Mouse (Mus musculus): ENCODE data around the gene Trpm6. TPM values are rescaled to one million over a fixed set of nuclear protein-coding genes. Genes with fewer than 3 reads are reported as not detected.
"Not testable (repeated sequence)": the region's sequence is repeated elsewhere in the genome, so short reads cannot be mapped to it uniquely, and the experiment has no call there.

The Trpm6 gene
- total and polyA plus RNA-seq, 2 experiments from 2014 or later = 0.26 to 0.31 TPM

GRCm38 (mm10) chr19:18713357-18713756, 36.4 kb upstream of the Trpm6 start:
- TF ChIP-seq CTCF (IDR thresholded peaks at IDR 0.05; ENCODE audit: low read depth) = peak; percentile 19
- H3K27ac ChIP-seq = peak overlapping the region; percentile 87; the same call in 1 of the 2 replicates
- DNase-seq (ENCODE audit: low spot score) = peak; percentile 51
- not testable (repeated sequence) for H3K27me3 ChIP-seq (ENCODE audit: insufficient read depth, low read length); H3K9me3 ChIP-seq (ENCODE audit: low read length); H3K4me1 ChIP-seq (ENCODE audit: insufficient read depth, low read length); H3K36me3 ChIP-seq (ENCODE audit: insufficient read depth, low read length)
- WGBS = under 1% methylated on average over 37 of the region's 46 CpGs
- peak overlapping the region; percentile 66 for H3K9ac ChIP-seq (replicated peaks; ENCODE audit: low read length)
- peak overlapping the region; percentile 80 for H3K4me2 ChIP-seq (ENCODE audit: low read depth, low read length)
- peak; percentile 72 for ATAC-seq
- peak overlapping the region; percentile 81 for H3K4me3 ChIP-seq (ENCODE audit: low read length)

- Histone ChIP-seq H3K36me3 (ENCODE audit: insufficient read depth, low read length) (no peaks in the 10 kb centered on the region), H3K4me1 (ENCODE audit: insufficient read depth, low read length) (peaks cover 7% of the 10 kb centered on the region; the same call in 1 of the 2 replicates), H3K9ac (replicated peaks; ENCODE audit: low read length) (no peak overlapping the region), H3K9me3 (ENCODE audit: low read length) (no peaks in the 10 kb centered on the region), H3K4me2 (ENCODE audit: low read depth, low read length) (no peak overlapping the region), H3K27ac (no peak overlapping the region), H3K4me3 (ENCODE audit: low read length) (no peak overlapping the region), H3K27me3 (ENCODE audit: insufficient read depth, low read length) (no peaks in the 10 kb centered on the region)
- DNase-seq (ENCODE audit: low spot score) = peak; percentile 81
- WGBS = 46% methylated on average over 1 of the region's 1 CpGs
- no peak for ATAC-seq
- TF ChIP-seq CTCF (IDR thresholded peaks at IDR 0.05; ENCODE audit: low read depth) = peak; percentile 86
Measured at GRCm38 (mm10) chr19:18716374-18716773, 33.4 kb upstream of the Trpm6 start.

- H3K27ac ChIP-seq = no peak overlapping the region
- H3K36me3 ChIP-seq (ENCODE audit: insufficient read depth, low read length) = no peaks in the 10 kb centered on the region
- ATAC-seq (no peak), DNase-seq (ENCODE audit: low spot score) (no peak)
- H3K4me3 ChIP-seq (ENCODE audit: low read length) = no peak overlapping the region
- H3K27me3 ChIP-seq (ENCODE audit: insufficient read depth, low read length) = no peaks in the 10 kb centered on the region
- H3K4me1 ChIP-seq (ENCODE audit: insufficient read depth, low read length) = no peaks in the 10 kb centered on the region
- 85% methylated on average over 3 of the region's 3 CpGs for WGBS
- H3K9me3 ChIP-seq (ENCODE audit: low read length) = no peaks in the 10 kb centered on the region
- no peak overlapping the region for H3K9ac ChIP-seq (replicated peaks; ENCODE audit: low read length)
- H3K4me2 ChIP-seq (ENCODE audit: low read depth, low read length) = no peak overlapping the region
- TF ChIP-seq CTCF (IDR thresholded peaks at IDR 0.05; ENCODE audit: low read depth) = no peak
Measured at GRCm38 (mm10) chr19:18720337-18720736, 29.4 kb upstream of the Trpm6 start.

GRCm38 (mm10) chr19:18725186-18725585, 24.6 kb upstream of the Trpm6 start:
- 87% methylated on average over 2 of the region's 2 CpGs for WGBS
- no peaks in the 10 kb centered on the region for H3K4me1 ChIP-seq (ENCODE audit: insufficient read depth, low read length)
- H3K4me2 ChIP-seq (ENCODE audit: low read depth, low read length) = no peak overlapping the region
- no peaks in the 10 kb centered on the region for H3K36me3 ChIP-seq (ENCODE audit: insufficient read depth, low read length)
- H3K4me3 ChIP-seq (ENCODE audit: low read length) = no peak overlapping the region
- no peak for ATAC-seq
- H3K9ac ChIP-seq (replicated peaks; ENCODE audit: low read length) = no peak overlapping the region
- H3K9me3 ChIP-seq (ENCODE audit: low read length) = no peaks in the 10 kb centered on the region
- no peak for TF ChIP-seq CTCF (IDR thresholded peaks at IDR 0.05; ENCODE audit: low read depth)
- DNase-seq (ENCODE audit: low spot score) = no peak
- H3K27ac ChIP-seq = no peak overlapping the region
- H3K27me3 ChIP-seq (ENCODE audit: insufficient read depth, low read length) = no peaks in the 10 kb centered on the region

GRCm38 (mm10) chr19:18730255-18730654, 19.5 kb upstream of the Trpm6 start:
- Histone ChIP-seq H3K4me1 (ENCODE audit: insufficient read depth, low read length) (no peaks in the 10 kb centered on the region), H3K9ac (replicated peaks; ENCODE audit: low read length) (no peak overlapping the region), H3K9me3 (ENCODE audit: low read length) (no peaks in the 10 kb centered on the region), H3K27me3 (ENCODE audit: insufficient read depth, low read length) (no peaks in the 10 kb centered on the region), H3K36me3 (ENCODE audit: insufficient read depth, low read length) (no peaks in the 10 kb centered on the region), H3K27ac (no peak overlapping the region), H3K4me3 (ENCODE audit: low read length) (no peak overlapping the region), H3K4me2 (ENCODE audit: low read depth, low read length) (no peak overlapping the region)
- DNase-seq (ENCODE audit: low spot score) = no peak
- 85% methylated on average over 7 of the region's 7 CpGs for WGBS
- no peak for TF ChIP-seq CTCF (IDR thresholded peaks at IDR 0.05; ENCODE audit: low read depth)
- no peak for ATAC-seq

- Histone ChIP-seq H3K9me3 (ENCODE audit: low read length) (no peaks in the 10 kb centered on the region), H3K36me3 (ENCODE audit: insufficient read depth, low read length) (no peaks in the 10 kb centered on the region), H3K4me1 (ENCODE audit: insufficient read depth, low read length) (no peaks in the 10 kb centered on the region), H3K27me3 (ENCODE audit: insufficient read depth, low read length) (no peaks in the 10 kb centered on the region), H3K9ac (replicated peaks; ENCODE audit: low read length) (no peak overlapping the region), H3K27ac (no peak overlapping the region), H3K4me2 (ENCODE audit: low read depth, low read length) (no peak overlapping the region), H3K4me3 (ENCODE audit: low read length) (no peak overlapping the region)
- 66% methylated on average over 7 of the region's 7 CpGs for WGBS
- no peak for DNase-seq (ENCODE audit: low spot score)
- ATAC-seq = no peak
- no peak for TF ChIP-seq CTCF (IDR thresholded peaks at IDR 0.05; ENCODE audit: low read depth)
Measured at GRCm38 (mm10) chr19:18731077-18731476, 18.7 kb upstream of the Trpm6 start.

- WGBS = 95% methylated on average over 4 of the region's 4 CpGs
- H3K36me3 ChIP-seq (ENCODE audit: insufficient read depth, low read length) = no peaks in the 10 kb centered on the region
- no peak overlapping the region for H3K9ac ChIP-seq (replicated peaks; ENCODE audit: low read length)
- no peak for ATAC-seq
- H3K27ac ChIP-seq = no peak overlapping the region
- no peak for TF ChIP-seq CTCF (IDR thresholded peaks at IDR 0.05; ENCODE audit: low read depth)
- no peak for DNase-seq (ENCODE audit: low spot score)
- H3K4me1 ChIP-seq (ENCODE audit: insufficient read depth, low read length) = no peaks in the 10 kb centered on the region
- H3K27me3 ChIP-seq (ENCODE audit: insufficient read depth, low read length) = no peaks in the 10 kb centered on the region
- no peaks in the 10 kb centered on the region for H3K9me3 ChIP-seq (ENCODE audit: low read length)
- no peak overlapping the region for H3K4me3 ChIP-seq (ENCODE audit: low read length)
- H3K4me2 ChIP-seq (ENCODE audit: low read depth, low read length) = no peak overlapping the region
Measured at GRCm38 (mm10) chr19:18735901-18736300, 13.9 kb upstream of the Trpm6 start.

Measured in hindbrain, postnatal 0 days (tissue).